8 mouse cellular contexts compared by ENCODE assay signal in the genomic region with DNA sequence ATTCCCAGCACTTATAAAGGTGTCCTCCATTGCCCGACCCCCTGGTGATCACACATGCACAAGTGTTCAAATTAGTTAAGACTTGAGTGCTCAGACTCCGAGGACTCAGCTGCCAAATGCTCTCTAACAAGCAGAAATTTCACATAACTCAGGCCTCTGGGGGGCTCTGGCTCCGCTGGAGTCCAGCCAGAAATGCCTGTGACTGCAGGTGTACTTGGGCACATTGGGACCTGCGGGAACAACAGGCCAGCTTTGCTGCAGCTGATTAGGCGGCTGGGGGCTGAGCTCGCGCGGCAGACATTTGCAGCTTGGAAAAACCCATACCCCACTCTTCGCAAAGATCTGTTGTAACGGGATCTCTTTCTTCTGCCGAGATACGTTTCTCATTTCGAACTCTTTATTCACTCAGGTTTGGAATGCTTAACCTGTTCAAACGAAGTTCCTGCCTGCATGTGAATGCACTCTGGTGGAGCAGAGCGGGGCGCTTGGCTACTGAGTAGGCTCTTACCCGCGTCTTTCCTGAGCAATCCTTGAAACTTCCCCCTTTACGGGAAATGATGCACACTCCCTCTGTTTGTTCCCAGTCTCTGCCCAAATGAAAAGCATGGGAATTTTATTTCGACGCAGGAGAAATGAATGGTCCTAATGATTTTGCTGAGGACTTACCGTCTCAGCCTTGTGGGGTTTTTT. TPM values are rescaled to one million over a fixed set of nuclear protein-coding genes. Genes with fewer than 3 reads are reported as not detected.
DNase-seq lines count a peak whose midpoint lies in the region; ATAC-seq lines count a peak whose summit lies in the region.

No protein-coding gene starts in this region.

- H3K4me3 ChIP-seq in forebrain, embryonic 15.5 days, result peak overlapping the region; percentile 16
- peak overlapping the region; percentile 26 for H3K4me3 ChIP-seq in intestine, embryonic 16.5 days (ENCODE audit: low read length)
- 0 out of 2 replicates have a peak overlapping the region, but pooled peaks have one; percentile 3 for H3K4me3 ChIP-seq in liver, embryonic 15.5 days (replicated peaks)
- no peak overlapping the region for H3K4me3 ChIP-seq in stomach, embryonic 14.5 days (ENCODE audit: low read depth, low read length)

- no peaks in the 10 kb centered on the region for H3K36me3 ChIP-seq in forebrain, embryonic 15.5 days
- no peaks in the 10 kb centered on the region for H3K36me3 ChIP-seq in intestine, embryonic 16.5 days (ENCODE audit: control insufficient read depth, insufficient read depth, low read length)
- H3K36me3 ChIP-seq in liver, embryonic 15.5 days (replicated peaks), result no peaks in the 10 kb centered on the region
- H3K36me3 ChIP-seq in stomach, embryonic 14.5 days (ENCODE audit: control insufficient read depth, insufficient read depth, low read length), result no peaks in the 10 kb centered on the region

- peak; percentile 22 to 23 for DNase-seq in cerebellum, adult 18-20 months
- peak; percentile 78 for DNase-seq in R1 (ENCODE audit: low read depth, low spot score)
- no peak for DNase-seq in left cerebral cortex, postnatal 14 days (ENCODE audit: low spot score in 2 of 2)

- H3K4me1 ChIP-seq in forebrain, embryonic 15.5 days, result peaks cover 22% of the 10 kb centered on the region
- H3K4me1 ChIP-seq in intestine, embryonic 16.5 days (ENCODE audit: control insufficient read depth, insufficient read depth, low read length), result peaks cover 14% of the 10 kb centered on the region
- peaks cover 23% of the 10 kb centered on the region for H3K4me1 ChIP-seq in liver, embryonic 15.5 days (replicated peaks)
- H3K4me1 ChIP-seq in stomach, embryonic 14.5 days (ENCODE audit: control insufficient read depth, insufficient read depth, low read length), result peaks cover 12% of the 10 kb centered on the region

- H3K9me3 ChIP-seq in forebrain, embryonic 15.5 days, result no peaks in the 10 kb centered on the region
- no peaks in the 10 kb centered on the region for H3K9me3 ChIP-seq in intestine, embryonic 16.5 days (ENCODE audit: control insufficient read depth, low read length)
- no peaks in the 10 kb centered on the region for H3K9me3 ChIP-seq in liver, embryonic 15.5 days (replicated peaks)
- no peaks in the 10 kb centered on the region for H3K9me3 ChIP-seq in stomach, embryonic 14.5 days (ENCODE audit: control insufficient read depth, low read depth, low read length)

- WGBS in forebrain, embryonic 15.5 days, result 8% methylated on average over 22 of the region's 22 CpGs
- 15% methylated on average over 22 of the region's 22 CpGs for WGBS in intestine, embryonic 16.5 days
- WGBS in liver, embryonic 15.5 days (ENCODE audit: insufficient replicate concordance), result 16% methylated on average over 22 of the region's 22 CpGs
- WGBS in stomach, embryonic 14.5 days, result 11% methylated on average over 22 of the region's 22 CpGs

- peak overlapping the region; percentile 32 for H3K4me2 ChIP-seq in forebrain, embryonic 15.5 days (replicated peaks)
- peak overlapping the region; percentile 45 for H3K4me2 ChIP-seq in intestine, embryonic 16.5 days (ENCODE audit: low read depth, low read length)
- peak overlapping the region; percentile 45 for H3K4me2 ChIP-seq in liver, embryonic 15.5 days
- H3K4me2 ChIP-seq in stomach, embryonic 14.5 days (replicated peaks; ENCODE audit: low read depth, low read length), result peak overlapping the region; percentile 37

- no peak overlapping the region; the same call in 1 of the 2 replicates for H3K9ac ChIP-seq in forebrain, embryonic 15.5 days (replicated peaks)
- peak overlapping the region; percentile 57 for H3K9ac ChIP-seq in intestine, embryonic 16.5 days (ENCODE audit: low read depth, low read length)
- H3K9ac ChIP-seq in liver, embryonic 15.5 days, result no peak overlapping the region
- H3K9ac ChIP-seq in stomach, embryonic 14.5 days (replicated peaks; ENCODE audit: low read depth, low read length), result no peak overlapping the region; the same call in 1 of the 2 replicates

- no peak for ATAC-seq in cerebellum, adult (ENCODE audit: insufficient number of reproducible peaks, low FRiP score, low TSS enrichment)
- ATAC-seq in forebrain, embryonic 15.5 days (replicated peaks), result no peak
- no peak for ATAC-seq in intestine, embryonic 16.5 days
- ATAC-seq in liver, embryonic 15.5 days (ENCODE audit: insufficient read depth), result no peak
- no peak for ATAC-seq in stomach, embryonic 14.5 days (ENCODE audit: insufficient number of reproducible peaks, insufficient read depth, low FRiP score, low read depth)

- intact Hi-C loops in left cerebral cortex, postnatal 14 days (cut with DNase I), result no loop called here

- H3K27ac ChIP-seq in forebrain, embryonic 15.5 days (replicated peaks), result 0 out of 2 replicates have a peak overlapping the region, but pooled peaks have one; percentile 15
- H3K27ac ChIP-seq in intestine, embryonic 16.5 days (ENCODE audit: low read length), result no peak overlapping the region
- H3K27ac ChIP-seq in liver, embryonic 15.5 days (replicated peaks), result no peak overlapping the region
- no peak overlapping the region for H3K27ac ChIP-seq in stomach, embryonic 14.5 days (ENCODE audit: low read length)

- H3K27me3 ChIP-seq in forebrain, embryonic 15.5 days, result peaks cover 31% of the 10 kb centered on the region; the same call in 1 of the 2 replicates
- no peaks in the 10 kb centered on the region for H3K27me3 ChIP-seq in intestine, embryonic 16.5 days (replicated peaks; ENCODE audit: control insufficient read depth, insufficient read depth, low read length)
- peaks cover 54% of the 10 kb centered on the region for H3K27me3 ChIP-seq in liver, embryonic 15.5 days
- no peaks in the 10 kb centered on the region for H3K27me3 ChIP-seq in stomach, embryonic 14.5 days (ENCODE audit: control insufficient read depth, insufficient read depth, low read length)

RNA-seq across cellular contexts. Expression of a gene that starts 3.0 kb away (rescaled TPM):
- polyA plus RNA-seq in forebrain, embryonic 15.5 days (2015; fragmentation: Nextera tagmentation; extraction: Ambion mirVana), result 3.7 and 4.3 TPM in 2 replicates
- 8.5 and 9.1 TPM in 2 replicates for polyA plus RNA-seq in intestine, embryonic 16.5 days (2015; fragmentation: Nextera tagmentation; extraction: Ambion mirVana)
- polyA plus RNA-seq in liver, embryonic 15.5 days (2015; fragmentation: Nextera tagmentation; extraction: Ambion mirVana), result 1.3 and 1.6 TPM in 2 replicates
- 21.6 and 26.9 TPM in 2 replicates for polyA plus RNA-seq in stomach, embryonic 14.5 days (2014; fragmentation: Nextera tagmentation; extraction: Ambion mirVana)
- 10 to 100 TPM in 1 of 2 experiments, 1 to 10 TPM in 1; 8.1 to 10.7 TPM for total RNA-seq in left cerebral cortex, postnatal 14 days (2021)

RNA-seq across cellular contexts. Expression of a gene that starts 39.1 kb away (rescaled TPM):
- polyA plus RNA-seq in forebrain, embryonic 15.5 days (2015; fragmentation: Nextera tagmentation; extraction: Ambion mirVana), result 49.1 and 49.4 TPM in 2 replicates
- polyA plus RNA-seq in intestine, embryonic 16.5 days (2015; fragmentation: Nextera tagmentation; extraction: Ambion mirVana), result 56.6 and 66.6 TPM in 2 replicates
- polyA plus RNA-seq in liver, embryonic 15.5 days (2015; fragmentation: Nextera tagmentation; extraction: Ambion mirVana), result 31.8 and 33.3 TPM in 2 replicates
- polyA plus RNA-seq in stomach, embryonic 14.5 days (2014; fragmentation: Nextera tagmentation; extraction: Ambion mirVana), result 63.5 and 64.9 TPM in 2 replicates
- 10 to 100 TPM; 29.5 to 31.4 TPM for total RNA-seq in left cerebral cortex, postnatal 14 days (2021)

Comparison
In these comparisons a context has a peak if more than half of its experiments do, and no peak if none do; other contexts are left out.
1. DNase-seq: peak in cerebellum, adult 18-20 months (2 of 2) and R1 (single experiment); none in left cerebral cortex, postnatal 14 days (0 of 2).
2. Peak in every context shown above with its lines, with median percentiles within 50 percentile points of each other: H3K4me2 ChIP-seq.